Mouse (Mus musculus) intestine, embryonic 14.5 days (tissue): ENCODE data around the gene Fbxw4. TPM values are rescaled to one million over a fixed set of nuclear protein-coding genes. Genes with fewer than 3 reads are reported as not detected.
"Not testable (repeated sequence)": the region's sequence is repeated elsewhere in the genome, so short reads cannot be mapped to it uniquely, and the experiment has no call there.

Experiments
- ATAC-seq: fragments of 200-750 bp; cut with Nextera tagmentation; replicated peaks from 2 replicates; pipeline ENCODE4 v1.8.0; 2017; ENCODE audit warnings: low read depth, moderate number of reproducible peaks, moderate TSS enrichment, moderate library complexity; ENCODE audit not compliant: low FRiP score, low TSS enrichment
- DNase-seq: peaks from one replicate; pipeline ENCODE4 v3.0.0-alpha.2; 2018; ENCODE audit warnings: low spot score
- H3K27ac ChIP-seq: fragments of 300-500 bp; sonication (generic); 2 replicates; pipeline ENCODE4 v1.5.1; 2014; ENCODE audit warnings: low read depth, mild to moderate bottlenecking, control low read depth
- H3K27me3 ChIP-seq: fragments of 300-500 bp; sonication (generic); replicated peaks from 2 replicates; pipeline ENCODE4 v1.6.1; 2014; ENCODE audit warnings: low read length, control low read depth; ENCODE audit not compliant: control insufficient read depth, insufficient read depth
- H3K36me3 ChIP-seq: fragments of 300-500 bp; sonication (generic); 2 replicates; pipeline ENCODE4 v1.6.1; 2014; ENCODE audit warnings: low read length, control low read depth; ENCODE audit not compliant: control insufficient read depth, insufficient read depth
- H3K4me1 ChIP-seq: fragments of 300-500 bp; sonication (generic); replicated peaks from 2 replicates; pipeline ENCODE4 v1.6.1; 2014; ENCODE audit warnings: low read length, control low read depth, mixed read lengths; ENCODE audit not compliant: control insufficient read depth, insufficient read depth
- H3K4me2 ChIP-seq: fragments of 300-500 bp; sonication (generic); 2 replicates; pipeline ENCODE4 v1.6.1; 2014; ENCODE audit warnings: low read length
- H3K4me3 ChIP-seq: fragments of 300-500 bp; sonication (generic); 2 replicates; pipeline ENCODE4 v1.5.1; 2014; ENCODE audit warnings: low read depth, low read length, control low read depth, mixed read lengths
- H3K9ac ChIP-seq: fragments of 300-500 bp; sonication (generic); 2 replicates; pipeline ENCODE4 v1.6.1; 2014; ENCODE audit warnings: mild to moderate bottlenecking, low read length
- H3K9me3 ChIP-seq: fragments of 300-500 bp; sonication (generic); 2 replicates; pipeline ENCODE4 v1.6.1; 2016; ENCODE audit warnings: low read length, control low read depth; ENCODE audit not compliant: control insufficient read depth
- WGBS: fragments of 180-500 bp; shearing (Covaris S2); extraction: QIAGEN DNeasy Blood & Tissue Kit; methylation state at CpG from one replicate; pipeline ENCODE4 v1.1.7; 2014; 5-methylcytosine and 5-hydroxymethylcytosine counted together
- polyA plus RNA-seq: library from polyadenylated mRNA; unstranded; fragments of >200 nt; fragmentation: Nextera tagmentation; extraction: Ambion mirVana; gene quantifications from 2 replicates; pipeline ENCODE4 v1.2.1, GENCODE M21; 2014

Gene Fbxw4
- polyA plus RNA-seq, 1 experiment from 2014 or later = 5.2 TPM

DNA sequence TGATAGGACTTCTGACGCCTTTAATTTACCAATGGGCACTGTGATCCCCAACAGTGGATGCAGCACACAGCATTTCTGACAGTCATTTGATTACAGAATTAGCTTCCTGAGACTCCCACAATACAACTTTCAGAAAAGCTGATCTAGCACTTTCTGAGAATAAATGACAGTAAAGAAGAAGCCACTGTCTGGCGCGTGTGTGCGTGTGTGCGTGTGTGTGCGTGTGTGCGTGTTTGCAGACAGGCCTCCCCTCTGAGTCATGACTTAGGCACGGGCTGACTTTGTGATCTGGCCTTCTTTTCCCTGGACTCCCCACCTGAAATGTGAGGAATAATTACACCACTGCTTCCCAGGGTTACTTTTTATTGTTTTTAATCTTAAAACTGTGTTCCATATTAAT is 8.6 kb downstream of the Fbxw4 start:
- DNase-seq (no peak), ATAC-seq (no peak)
- H3K27ac ChIP-seq = no peak overlapping the region
- 88% methylated on average over 8 of the region's 8 CpGs for WGBS
- H3K4me3 ChIP-seq = no peak overlapping the region
- H3K27me3 ChIP-seq = no peaks in the 10 kb centered on the region
- H3K9ac ChIP-seq = no peak overlapping the region
- no peaks in the 10 kb centered on the region for H3K36me3 ChIP-seq
- no peak overlapping the region for H3K4me2 ChIP-seq
- peaks cover 16% of the 10 kb centered on the region for H3K4me1 ChIP-seq
- H3K9me3 ChIP-seq = no peaks in the 10 kb centered on the region

DNA sequence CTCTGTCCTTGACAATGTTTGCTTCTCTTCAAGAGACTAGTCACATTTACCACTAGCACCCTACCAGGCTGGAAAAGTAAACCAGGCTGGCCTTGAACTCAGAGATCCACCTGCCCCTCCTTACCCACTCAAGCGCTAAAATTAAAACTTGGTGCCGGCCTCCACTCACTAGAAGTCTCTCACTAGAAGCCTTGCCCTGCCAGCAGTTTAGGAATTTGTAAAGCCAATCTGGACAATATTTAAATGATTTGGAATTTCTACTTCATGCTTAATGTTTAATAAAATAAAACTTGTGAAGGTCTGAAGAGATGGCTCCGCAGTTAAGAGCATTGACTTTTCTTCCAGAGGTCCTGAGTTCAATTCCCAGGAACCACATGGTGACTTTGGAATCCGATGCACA is 10.3 kb downstream of the Fbxw4 start:
- Histone ChIP-seq H3K9me3 (no peaks in the 10 kb centered on the region), H3K9ac (no peak overlapping the region), H3K27me3 (no peaks in the 10 kb centered on the region), H3K27ac (no peak overlapping the region), H3K4me3 (no peak overlapping the region), H3K4me2 (no peak overlapping the region), H3K36me3 (no peaks in the 10 kb centered on the region), H3K4me1 (peaks cover 10% of the 10 kb centered on the region)
- 84% methylated on average over 4 of the region's 4 CpGs for WGBS
- no peak for DNase-seq
- no peak for ATAC-seq

DNA sequence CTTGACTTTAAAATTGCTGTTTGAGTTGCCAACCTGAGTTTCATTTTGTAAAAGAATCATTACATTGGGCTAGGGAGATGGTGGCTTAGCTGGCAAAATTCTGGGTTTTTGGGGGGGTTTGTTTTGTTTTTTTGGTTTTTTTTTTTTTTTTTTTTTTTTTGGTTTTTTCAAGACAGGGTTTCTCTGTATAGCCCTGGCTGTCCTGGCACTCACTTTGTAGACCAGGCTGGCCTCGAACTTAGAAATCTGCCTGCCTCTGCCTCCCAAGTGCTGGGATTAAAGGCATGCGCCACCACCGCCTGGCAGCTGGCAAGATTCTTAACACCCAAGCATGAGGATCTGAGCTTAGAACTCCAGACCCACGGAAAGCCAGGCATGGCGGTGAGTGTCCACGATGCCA is 11.6 kb downstream of the Fbxw4 start:
- H3K9me3 ChIP-seq, H3K36me3 ChIP-seq, DNase-seq, H3K27ac ChIP-seq, H3K4me3 ChIP-seq, H3K4me1 ChIP-seq, H3K9ac ChIP-seq, H3K4me2 ChIP-seq, H3K27me3 ChIP-seq: not testable (repeated sequence)
- 92% methylated on average over 6 of the region's 6 CpGs for WGBS
- ATAC-seq = peak; percentile 82

DNA sequence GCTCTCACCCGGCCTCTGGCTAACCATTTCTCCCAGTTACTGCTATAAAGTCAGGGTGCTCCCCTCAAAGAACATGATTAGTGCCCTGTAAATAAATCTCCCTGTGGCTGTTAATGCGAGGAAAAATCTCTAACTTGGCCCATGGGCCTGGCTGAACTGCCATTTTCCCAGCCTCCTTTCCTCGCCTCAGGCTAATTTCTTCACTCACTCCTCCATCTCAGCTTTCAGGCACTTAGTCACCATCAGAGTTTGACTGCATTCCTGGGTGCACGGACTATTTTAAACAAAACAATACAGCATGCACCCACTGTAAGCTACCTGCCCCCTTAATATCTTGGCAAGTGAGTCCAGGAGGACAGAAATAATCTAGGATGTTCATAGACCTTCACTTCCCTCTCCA is 13.2 kb downstream of the Fbxw4 start:
- no peaks in the 10 kb centered on the region for H3K9me3 ChIP-seq
- no peak overlapping the region for H3K4me3 ChIP-seq
- H3K36me3 ChIP-seq = no peaks in the 10 kb centered on the region
- no peak for DNase-seq
- H3K27ac ChIP-seq = no peak overlapping the region
- H3K4me2 ChIP-seq = no peak overlapping the region
- ATAC-seq = no peak
- H3K9ac ChIP-seq = no peak overlapping the region
- 43% methylated on average over 4 of the region's 4 CpGs for WGBS
- H3K27me3 ChIP-seq = no peaks in the 10 kb centered on the region
- H3K4me1 ChIP-seq = no peaks in the 10 kb centered on the region; the same call in 1 of the 2 replicates

DNA sequence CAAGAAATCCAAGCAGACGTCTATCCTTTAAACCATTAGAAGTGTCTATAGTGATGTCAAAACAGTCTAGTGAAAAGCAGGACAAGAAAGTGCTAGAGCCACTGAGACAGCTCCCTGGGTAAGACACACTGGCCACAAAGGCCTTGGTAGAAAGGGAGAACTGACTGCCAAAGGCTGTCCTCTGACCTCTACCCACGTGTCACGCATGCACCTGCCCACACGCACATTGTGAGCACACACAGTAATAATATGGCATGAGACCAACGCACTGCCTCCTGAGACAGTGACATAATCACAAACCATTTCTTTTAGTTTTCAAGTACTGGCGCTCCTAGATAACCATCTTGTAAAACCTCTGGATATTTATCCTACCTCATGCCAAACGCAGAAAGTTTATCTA is 19.4 kb downstream of the Fbxw4 start:
- Histone ChIP-seq H3K36me3 (peaks cover 12% of the 10 kb centered on the region), H3K4me2 (no peak overlapping the region), H3K9ac (no peak overlapping the region), H3K9me3 (no peaks in the 10 kb centered on the region), H3K4me3 (no peak overlapping the region), H3K27ac (no peak overlapping the region), H3K4me1 (no peaks in the 10 kb centered on the region), H3K27me3 (no peaks in the 10 kb centered on the region)
- DNase-seq (no peak), ATAC-seq (no peak)
- WGBS = 86% methylated on average over 7 of the region's 7 CpGs

DNA sequence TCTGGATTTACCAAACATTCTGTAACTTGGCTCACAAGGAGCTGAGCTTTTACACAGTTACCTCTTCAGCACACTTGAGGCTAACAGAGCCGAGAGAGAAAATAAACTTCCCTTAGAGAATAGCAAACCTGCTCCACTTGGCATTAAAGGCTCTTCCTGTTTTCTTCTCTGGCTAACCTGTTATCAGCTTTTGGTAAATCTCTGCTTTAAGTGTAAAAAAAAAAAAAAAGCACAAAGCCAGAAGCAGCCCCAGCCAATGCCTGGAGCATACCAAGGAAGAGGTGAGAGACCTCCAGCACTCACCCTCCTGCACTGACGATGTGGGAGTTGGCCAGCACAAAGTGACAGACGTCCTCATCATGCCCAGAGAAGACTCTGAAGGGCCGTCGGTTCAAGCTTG is 24.2 kb downstream of the Fbxw4 start:
- Histone ChIP-seq H3K9me3 (no peaks in the 10 kb centered on the region), H3K4me3 (no peak overlapping the region), H3K27ac (no peak overlapping the region), H3K9ac (no peak overlapping the region), H3K36me3 (peaks cover 30% of the 10 kb centered on the region), H3K4me1 (no peaks in the 10 kb centered on the region), H3K4me2 (no peak overlapping the region), H3K27me3 (no peaks in the 10 kb centered on the region)
- 55% methylated on average over 5 of the region's 5 CpGs for WGBS
- DNase-seq = no peak
- no peak for ATAC-seq

DNA sequence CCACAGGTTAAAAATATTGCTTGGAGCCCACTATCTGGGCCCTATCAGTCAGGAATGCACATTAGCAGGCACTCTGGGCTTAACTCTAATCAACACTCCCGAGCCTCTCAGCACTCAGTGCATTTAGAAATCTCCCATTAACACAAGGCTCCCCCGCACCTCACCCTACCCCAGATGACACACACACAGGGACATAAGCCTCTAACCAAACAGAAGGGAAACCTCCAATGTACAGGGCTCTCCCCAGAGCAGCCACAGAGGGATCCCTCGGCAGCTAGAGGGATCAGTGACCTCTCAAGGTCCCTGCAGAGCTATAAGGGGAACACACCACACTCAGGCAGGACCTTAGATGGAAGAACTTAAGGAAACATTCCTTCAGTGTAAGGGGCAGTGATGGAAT is 28.5 kb downstream of the Fbxw4 start:
- Histone ChIP-seq H3K36me3 (peaks cover 29% of the 10 kb centered on the region), H3K9me3 (no peaks in the 10 kb centered on the region), H3K4me3 (no peak overlapping the region), H3K4me2 (no peak overlapping the region), H3K27ac (no peak overlapping the region), H3K9ac (no peak overlapping the region), H3K27me3 (no peaks in the 10 kb centered on the region), H3K4me1 (no peaks in the 10 kb centered on the region)
- WGBS = 24% methylated on average over 3 of the region's 3 CpGs
- ATAC-seq (no peak), DNase-seq (no peak)

GRCm38 (mm10) chr19:45630953-45631352 is 29.2 kb downstream of the Fbxw4 start:
- no peak overlapping the region for H3K4me2 ChIP-seq
- H3K9me3 ChIP-seq = no peaks in the 10 kb centered on the region
- H3K9ac ChIP-seq = no peak overlapping the region
- H3K27ac ChIP-seq = no peak overlapping the region
- H3K36me3 ChIP-seq = peaks cover 26% of the 10 kb centered on the region
- DNase-seq (no peak), ATAC-seq (no peak)
- WGBS = 45% methylated on average over 5 of the region's 5 CpGs
- no peaks in the 10 kb centered on the region for H3K27me3 ChIP-seq
- H3K4me1 ChIP-seq = no peaks in the 10 kb centered on the region
- H3K4me3 ChIP-seq = no peak overlapping the region

GRCm38 (mm10) chr19:45629219-45629618 is 30.9 kb downstream of the Fbxw4 start:
- H3K4me3 ChIP-seq = no peak overlapping the region
- H3K4me1 ChIP-seq = no peaks in the 10 kb centered on the region
- no peaks in the 10 kb centered on the region for H3K9me3 ChIP-seq
- 0 out of 2 replicates have a peak, but pooled peaks cover 21% of the 10 kb centered on the region for H3K36me3 ChIP-seq
- no peak overlapping the region for H3K4me2 ChIP-seq
- WGBS = 93% methylated on average over 3 of the region's 3 CpGs
- H3K27ac ChIP-seq = no peak overlapping the region
- ATAC-seq (no peak), DNase-seq (no peak)
- H3K9ac ChIP-seq = no peak overlapping the region
- no peaks in the 10 kb centered on the region for H3K27me3 ChIP-seq
